23 mouse cellular contexts compared by ENCODE assay signal in the genomic region with DNA sequence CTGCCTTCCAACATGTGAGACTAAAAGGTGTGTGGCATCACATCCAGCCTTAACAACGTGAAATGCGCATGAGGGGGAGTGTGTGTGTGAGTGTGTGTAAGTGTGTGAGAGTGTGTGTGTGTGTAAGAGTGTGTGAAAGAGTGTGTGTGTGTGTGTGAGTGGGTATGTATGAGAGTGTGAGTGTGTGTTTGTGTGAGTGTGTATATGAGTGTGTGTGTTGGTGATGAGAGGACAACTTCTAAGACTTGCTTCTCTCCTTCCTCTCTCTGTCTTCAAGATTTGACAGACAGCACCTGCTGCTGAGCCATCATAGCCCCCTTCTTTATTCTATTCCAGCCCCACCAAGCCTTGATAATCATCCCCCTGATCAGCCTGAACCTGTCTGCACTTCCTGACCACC.
"Had no signal": no experiment of that assay in that cellular context is flagged by ENCODE, and none has a peak within 500 bp of the region (broad histone marks: within the 10 kb centered on the region; RNA-seq: fewer than 3 reads in every experiment).

No protein-coding gene starts in this region.

- H3K36me3 ChIP-seq: limb, embryonic 15.5 days; neural tube, embryonic 12.5 days had no signal

- H3K9me3 ChIP-seq: kidney, embryonic 15.5 days; limb, embryonic 12.5 days; limb, embryonic 15.5 days; neural tube, embryonic 12.5 days; neural tube, embryonic 15.5 days had no signal

- H3K27ac ChIP-seq: kidney, embryonic 15.5 days; limb, embryonic 12.5 days; limb, embryonic 15.5 days; liver, embryonic 14.5 days; macrophage; neural tube, embryonic 12.5 days; neural tube, embryonic 15.5 days had no signal

- H3K4me2 ChIP-seq: kidney, embryonic 15.5 days; limb, embryonic 12.5 days; limb, embryonic 15.5 days; liver, embryonic 11.5 days; lung, embryonic 14.5 days; midbrain, embryonic 11.5 days; neural tube, embryonic 12.5 days; neural tube, embryonic 15.5 days had no signal

- H3K4me1 ChIP-seq: neural tube, embryonic 12.5 days had no signal

- H3K9ac ChIP-seq: kidney, embryonic 15.5 days; limb, embryonic 12.5 days; limb, embryonic 15.5 days; liver, embryonic 14.5 days; liver, postnatal 0 days; lung, embryonic 14.5 days; neural tube, embryonic 12.5 days; neural tube, embryonic 15.5 days had no signal

- H3K27me3 ChIP-seq: kidney, embryonic 15.5 days; limb, embryonic 12.5 days; limb, embryonic 15.5 days; neural tube, embryonic 12.5 days; neural tube, embryonic 15.5 days had no signal

- H3K4me3 ChIP-seq: kidney, embryonic 15.5 days; left cerebral cortex, adult 2 months; limb, embryonic 12.5 days; limb, embryonic 15.5 days; neural tube, embryonic 12.5 days; neural tube, embryonic 15.5 days had no signal

- DNase-seq: kidney, adult 11 months; kidney, adult 8-10 months; kidney, postnatal 14 days; kidney, postnatal 4 days; left cerebral cortex, postnatal 4 days; liver, postnatal 0 days; lung, embryonic 14.5 days; midbrain, embryonic 14.5 days; right cerebral cortex, adult 18-20 months; right cerebral cortex, postnatal 14 days; spleen, adult 18-20 months; thymus, adult 18-20 months; thymus, postnatal 4 days had no signal
